Mouse (Mus musculus) c-Kit-positive CD71-positive TER-119-positive erythroid progenitor cells, embryonic 14.5 days (primary cell): ENCODE data around the gene Gpr137.
A peak's percentile ranks its signal among the peaks of the same experiment; 100 is the strongest.

Experiments
- DNase-seq: peaks from one replicate; pipeline ENCODE4 v3.0.0-alpha.2; 2013; ENCODE audit warnings: low spot score

Gpr137 gene

GRCm38 (mm10) chr19:6941372-6942248, 670 bp downstream of the Gpr137 start, which contains the start of gene Bad:
Bad (plus strand) TSS chr19:6941861.
- peak; percentile 93 for DNase-seq

DNA sequence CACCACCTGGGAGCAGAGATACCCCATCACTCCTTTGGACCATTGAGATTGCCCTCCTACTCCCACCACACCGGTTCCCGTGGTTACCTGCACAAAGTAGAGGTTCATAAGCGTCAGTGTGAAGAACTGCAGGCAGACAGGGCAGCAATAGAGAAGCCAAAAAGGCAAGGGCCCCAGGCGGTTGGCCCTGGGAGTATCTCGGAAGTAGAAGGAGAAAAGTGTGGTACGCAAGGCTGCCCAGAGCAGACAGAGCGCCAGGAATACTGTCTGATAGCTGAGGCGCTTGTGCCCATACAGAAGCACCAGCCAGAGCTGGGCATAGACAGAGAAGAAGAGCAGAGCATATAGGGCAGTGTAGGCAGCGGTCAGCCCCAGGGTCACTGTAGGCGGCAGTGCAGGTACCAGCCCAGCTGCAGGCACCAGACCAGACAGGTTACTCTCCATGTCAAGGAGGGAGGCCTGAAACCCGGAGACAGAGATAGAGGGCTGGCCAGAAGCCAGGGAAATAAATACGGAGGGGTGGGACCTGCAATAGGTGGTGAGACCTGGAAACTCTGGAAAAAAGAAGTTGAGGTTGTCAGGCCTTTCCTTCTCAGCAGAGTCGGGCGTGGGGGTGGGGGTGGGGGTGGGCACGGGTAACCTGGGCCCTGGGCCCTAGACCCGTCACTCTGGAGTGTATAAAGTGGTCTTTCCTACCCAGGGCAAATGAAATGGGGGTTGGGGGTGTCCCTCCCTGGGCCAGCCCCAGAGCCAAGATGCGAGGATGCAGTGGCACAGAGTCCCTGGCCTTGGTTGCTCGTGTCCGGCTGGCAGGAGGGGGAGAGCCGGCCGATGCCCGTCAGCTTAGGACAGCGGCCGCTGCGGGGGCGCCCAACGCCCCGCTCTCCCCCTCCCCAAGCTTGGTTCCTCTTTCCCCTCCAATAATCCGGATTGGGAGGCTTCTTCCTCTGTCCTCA, 1.6 kb downstream of the Gpr137 start:
- no peak for DNase-seq

GRCm38 (mm10) chr19:6939106-6940002, 2.9 kb downstream of the Gpr137 start:
- no peak for DNase-seq

GRCm38 (mm10) chr19:6937541-6938465, 4.5 kb downstream of the Gpr137 start:
- no peak for DNase-seq

DNA sequence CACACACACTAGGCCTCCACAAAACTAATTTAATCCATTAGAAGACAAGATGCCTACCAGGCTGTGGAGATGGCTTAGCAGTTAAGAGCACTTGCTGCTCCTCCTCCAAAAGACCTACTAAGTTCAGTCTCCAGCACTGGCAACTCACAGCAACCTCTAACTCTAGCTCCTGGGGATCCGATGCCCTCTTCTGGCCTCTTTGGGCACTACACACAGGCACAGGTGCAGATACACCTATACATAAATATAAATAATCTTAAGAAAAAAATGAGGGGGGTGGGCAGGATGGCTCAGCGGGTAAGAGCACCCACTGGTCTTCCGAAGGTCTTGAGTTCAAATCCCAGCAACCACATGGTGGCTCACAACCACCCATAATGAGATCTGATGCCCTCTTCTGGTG, 6.0 kb downstream of the Gpr137 start:
- DNase-seq, result peak; percentile 31

GRCm38 (mm10) chr19:6934195-6934977, 7.9 kb downstream of the Gpr137 start, which contains the start of gene Kcnk4:
Kcnk4 (minus strand) TSS chr19:6934515.
- DNase-seq, result no peak

GRCm38 (mm10) chr19:6933436-6934194, 8.7 kb downstream of the Gpr137 start:
- no peak for DNase-seq

DNA sequence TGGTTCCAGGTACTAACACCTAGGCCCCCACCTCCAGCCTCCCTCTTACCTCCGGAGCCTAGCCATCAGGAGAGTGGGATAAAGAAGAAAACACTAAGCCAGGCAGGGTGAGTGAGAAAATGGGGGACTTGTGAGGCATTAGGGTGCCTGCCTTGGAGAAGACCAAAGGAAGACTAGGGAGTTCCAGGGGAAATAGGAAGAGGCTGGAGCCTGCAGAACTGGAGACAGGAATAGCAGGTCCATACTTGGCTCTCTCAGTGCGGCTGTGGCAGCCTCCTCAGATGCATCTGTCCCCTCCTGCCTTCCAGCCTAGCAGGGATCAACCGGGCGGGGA, 9.2 kb downstream of the Gpr137 start:
- no peak for DNase-seq

GRCm38 (mm10) chr19:6932018-6932417, 10.3 kb downstream of the Gpr137 start:
- DNase-seq, result no peak

DNA sequence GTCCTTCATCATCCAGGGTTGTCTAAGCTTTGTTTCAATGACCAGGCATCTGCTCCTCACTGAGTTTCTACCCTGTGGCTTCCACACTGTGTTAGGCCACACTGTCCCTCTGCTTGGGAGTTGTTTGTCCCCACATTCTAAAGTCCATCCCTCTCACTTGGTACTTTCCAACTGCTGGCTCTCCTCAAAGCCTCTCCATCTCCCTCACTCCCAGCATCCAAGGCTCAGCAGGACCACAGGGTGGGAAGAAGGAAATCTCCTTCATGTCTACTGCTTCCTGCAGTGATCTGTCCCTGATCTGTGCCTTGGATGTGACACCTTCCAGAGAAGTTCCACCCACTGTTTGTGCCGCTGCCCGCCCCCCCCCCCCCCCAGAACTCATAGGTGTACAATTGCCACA, 11.3 kb downstream of the Gpr137 start:
- DNase-seq, result no peak

DNA sequence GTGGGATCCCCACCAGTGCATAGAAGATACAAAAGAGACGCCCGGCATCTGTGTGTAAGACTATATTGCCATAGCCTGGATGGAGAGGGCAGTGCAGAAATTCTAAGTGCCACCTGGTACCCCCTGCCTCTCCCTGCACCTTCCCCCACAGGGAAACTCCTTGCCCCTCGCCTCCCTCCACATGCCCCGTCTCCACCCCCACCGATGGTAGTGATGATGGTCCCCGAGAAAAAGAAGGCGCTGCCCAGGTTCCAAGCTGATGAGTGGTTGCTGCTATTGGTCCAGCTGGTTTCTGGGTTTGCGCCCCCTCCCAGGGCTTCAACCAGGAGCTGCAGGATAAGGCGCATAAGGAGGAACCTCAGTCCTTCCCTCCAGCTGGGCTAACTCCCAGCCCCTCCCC, 14.2 kb downstream of the Gpr137 start:
- no peak for DNase-seq

DNA sequence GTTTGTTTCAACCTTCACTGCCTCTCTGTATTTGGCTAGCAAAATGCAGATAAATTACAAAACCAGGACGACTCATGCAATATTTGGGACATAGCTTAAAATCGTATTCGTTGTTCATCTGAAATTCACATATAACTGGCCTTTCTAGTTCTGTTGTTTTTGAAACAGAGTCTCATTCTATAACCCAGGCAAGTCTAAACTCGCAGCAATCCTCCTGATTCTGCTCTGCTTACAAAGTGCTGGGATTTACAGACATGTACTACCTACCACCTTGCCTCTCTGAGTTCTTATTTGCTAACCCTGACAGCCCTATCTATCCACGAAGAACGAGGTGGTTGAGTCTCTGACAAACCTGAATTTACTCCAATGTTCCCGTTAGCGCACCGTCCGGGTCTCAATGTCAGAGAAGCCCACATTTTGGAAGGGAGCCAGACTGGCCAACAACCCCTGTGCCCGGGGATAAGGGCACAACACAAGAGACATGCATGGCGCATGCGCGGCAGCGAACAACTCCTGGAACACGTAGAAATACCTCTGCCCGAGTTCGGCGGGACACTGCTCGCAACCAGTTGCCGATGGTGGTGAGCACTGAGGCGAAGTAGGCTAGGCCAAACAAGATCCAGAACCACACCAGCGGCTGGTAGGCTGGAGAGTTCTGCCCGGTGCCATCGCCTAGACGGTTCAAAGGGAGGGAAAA, 15.6 kb downstream of the Gpr137 start:
- no peak for DNase-seq

GRCm38 (mm10) chr19:6925611-6926329, 16.5 kb downstream of the Gpr137 start:
- no peak for DNase-seq

DNA sequence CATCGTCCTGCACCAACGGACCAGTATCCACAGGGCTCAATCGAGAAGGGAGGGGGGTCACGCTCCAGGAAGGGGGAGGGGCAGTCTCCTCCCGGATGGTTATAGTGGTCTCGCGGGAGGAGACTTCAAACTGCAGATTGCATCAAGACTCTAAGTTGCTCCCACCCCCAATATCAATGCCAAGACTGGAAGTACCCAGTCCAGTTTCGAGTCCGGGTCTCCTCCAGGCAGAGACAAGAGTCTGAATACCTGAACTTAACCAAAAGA, 17.0 kb downstream of the Gpr137 start, which contains the start of gene Catsperz:
Gene Catsperz, minus strand, starts transcription at position 74 of the 267 bp plus-strand sequence.
- no peak for DNase-seq

DNA sequence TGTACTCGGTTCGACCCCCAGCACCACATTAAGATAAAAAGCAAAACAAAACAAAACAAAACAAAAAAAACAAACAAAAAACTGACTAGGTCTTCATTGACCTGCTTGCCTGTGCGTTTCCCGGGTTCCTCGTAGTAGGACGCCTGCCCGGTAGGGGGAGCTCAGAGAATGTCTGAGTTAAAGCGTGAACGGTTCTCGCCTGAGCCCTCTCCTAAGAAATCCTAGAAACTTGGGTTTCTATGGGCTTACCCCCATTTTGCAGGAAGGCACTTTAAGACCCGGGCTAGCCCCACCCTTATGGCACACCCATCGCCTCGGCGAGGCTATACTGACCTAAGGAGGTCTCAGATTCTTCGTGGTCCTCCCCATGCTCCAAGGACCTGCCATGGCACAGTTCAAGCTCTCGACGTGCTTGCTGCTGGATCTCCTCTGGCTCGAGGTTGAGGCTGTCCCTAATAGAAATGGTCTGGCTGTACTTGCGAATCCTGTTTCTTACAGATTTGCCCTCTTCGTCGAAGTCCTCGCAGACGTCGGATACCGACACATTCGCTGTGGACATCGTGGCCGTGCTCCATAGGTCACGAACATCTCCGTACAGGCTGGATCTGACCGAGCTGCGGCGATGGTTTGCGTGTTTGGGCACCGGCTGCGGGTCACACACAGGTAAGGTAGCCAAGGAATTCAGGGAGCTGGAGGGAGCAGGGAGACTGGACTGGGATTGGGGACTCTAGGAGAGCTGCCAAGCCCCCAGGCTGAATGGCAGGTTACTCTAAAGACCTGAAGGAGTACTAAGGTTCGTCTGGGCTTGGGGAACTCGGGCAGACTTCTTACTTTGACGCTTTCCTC, 17.6 kb downstream of the Gpr137 start:
- DNase-seq, result peak; percentile 64

GRCm38 (mm10) chr19:6922901-6923735, 19.2 kb downstream of the Gpr137 start:
- no peak for DNase-seq
